Mouse (Mus musculus) naive thymus-derived CD4-positive, alpha-beta T cell, adult 5 months (primary cell): Measurements from ENCODE around the gene Maged2. TPM values are rescaled to one million over a fixed set of nuclear protein-coding genes. Genes with fewer than 3 reads are reported as not detected.

Experiments
- polyA plus RNA-seq: library from polyadenylated mRNA; unstranded; fragments of 100-300 nt; shearing (Covaris generic); gene quantifications from one replicate; pipeline ENCODE4 v1.2.1, GENCODE M21; 2017

The Maged2 gene
- 2.1 TPM for polyA plus RNA-seq

GRCm38 (mm10) chrX:150814139-150814469, at the start of gene Maged2:
Maged2 (minus strand) TSS chrX:150814345.

Other genes starting within 250 kb of the Maged2 start
- gene Pfkfb1, start 226.1 kb downstream of the Maged2 start, polyA plus RNA-seq, result 3.0 TPM
- gene Apex2, start 224.5 kb downstream of the Maged2 start, polyA plus RNA-seq, result 11.3 TPM
- gene Tro, start 156.8 kb downstream of the Maged2 start, polyA plus RNA-seq, result not detected
- 29.4 TPM for gene Gnl3l, start 203.0 kb upstream of the Maged2 start, polyA plus RNA-seq
- gene Fgd1, start 231.8 kb upstream of the Maged2 start, polyA plus RNA-seq, result not detected